Mouse (Mus musculus) E14TG2a.4 (cell line): Measurements from ENCODE around the gene Sema4c.

Experiments used
- CTCF ChIP-seq: conservative IDR thresholded peaks from 2 replicates; pipeline ENCODE4 v1.5.1; 2014; ENCODE audit warnings: low read length
- NANOG ChIP-seq: IDR thresholded peaks from 2 replicates; pipeline ENCODE4 v1.6.1; 2014; ENCODE audit warnings: borderline replicate concordance, low read length, mixed read lengths
- POU5F1 ChIP-seq: IDR thresholded peaks from 2 replicates; pipeline ENCODE4 v1.6.1; 2014; ENCODE audit warnings: low read length, borderline replicate concordance

- TF ChIP-seq CTCF (no peak), NANOG (no peak), POU5F1 (no peak)
These were observed 27.7 kb downstream of the Sema4c start for GRCm38 (mm10) chr1:36530485-36530884.
